8 mouse cellular contexts compared by ENCODE assay signal in the genomic region with DNA sequence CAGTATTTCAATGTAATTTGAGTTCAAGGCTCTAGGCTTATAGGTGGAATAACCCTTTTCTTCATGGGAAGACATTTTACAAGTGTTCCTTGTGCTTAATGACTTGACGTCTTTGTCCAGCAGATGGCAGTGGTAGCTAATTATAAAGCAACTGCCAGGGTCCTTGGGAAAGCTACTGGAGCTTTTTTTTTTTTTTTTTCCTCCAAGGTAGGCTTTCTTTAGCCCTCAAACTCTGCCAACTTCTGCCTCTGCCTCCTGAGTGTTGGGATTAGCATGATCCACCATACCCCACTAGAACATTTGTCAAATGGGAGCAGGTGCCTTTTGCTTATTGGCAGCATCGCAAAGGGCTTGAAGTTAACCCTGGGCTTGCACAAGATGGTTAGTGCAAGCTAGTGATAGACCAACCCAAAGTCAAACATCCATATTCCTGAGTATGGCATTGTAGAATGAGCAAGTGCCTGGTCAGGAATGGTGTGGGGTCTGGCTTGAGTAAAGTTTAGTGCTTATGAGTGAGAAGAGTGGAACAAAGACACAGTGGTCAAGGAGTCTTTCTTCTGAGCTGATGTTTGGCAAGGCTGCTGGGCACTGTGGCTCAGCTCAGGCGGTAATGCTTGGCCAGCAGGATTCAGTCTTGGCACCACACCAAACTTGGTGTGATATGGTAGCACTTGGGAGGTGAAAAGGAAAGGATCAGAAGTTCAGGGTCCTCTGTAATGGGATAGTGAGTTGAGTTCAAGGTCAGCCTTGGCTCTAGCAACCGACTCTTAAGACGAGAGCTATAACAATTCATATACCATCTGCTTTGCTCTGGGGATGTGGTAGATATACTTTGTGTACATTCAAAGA. TPM values are rescaled to one million over a fixed set of nuclear protein-coding genes. Genes with fewer than 3 reads are reported as not detected.
DNase-seq lines count a peak whose midpoint lies in the region; ATAC-seq and TF ChIP-seq lines count a peak whose summit lies in the region.

No protein-coding gene starts in this region.

- DNase-seq in adrenal gland, adult (ENCODE audit: inconsistent age in 2 of 2, low spot score in 1 of 2): peak; percentile 42 to 75
- no peak for DNase-seq in adrenal gland, postnatal 4 days (ENCODE audit: low spot score in 2 of 2)
- peak; percentile 82 for DNase-seq in ES-CJ7 (ENCODE audit: low read depth, low spot score)
- DNase-seq in cerebellum, postnatal 14 days: peak; percentile 60 to 64
- no peak for DNase-seq in heart, postnatal 0 days (ENCODE audit: low spot score)
- peak; percentile 78 for DNase-seq in kidney, postnatal 36 days
- DNase-seq in midbrain, postnatal 0 days (ENCODE audit: low spot score): peak; percentile 92
- no peak for DNase-seq in B cell, adult 2 months

- no peaks in the 10 kb centered on the region for H3K9me3 ChIP-seq in heart, postnatal 0 days (replicated peaks; ENCODE audit: control insufficient read depth, low read length)
- H3K9me3 ChIP-seq in midbrain, postnatal 0 days (ENCODE audit: low read length): no peaks in the 10 kb centered on the region

- no peak overlapping the region for H3K4me2 ChIP-seq in heart, postnatal 0 days (ENCODE audit: low read depth, low read length)
- no peak overlapping the region for H3K4me2 ChIP-seq in midbrain, postnatal 0 days (ENCODE audit: low read depth, low read length, poor library complexity, severe bottlenecking)

- H3K36me3 ChIP-seq in heart, postnatal 0 days (replicated peaks; ENCODE audit: control insufficient read depth, insufficient read depth, low read length): peaks cover 46% of the 10 kb centered on the region
- H3K36me3 ChIP-seq in midbrain, postnatal 0 days (ENCODE audit: insufficient read depth, low read length): peaks cover 10% of the 10 kb centered on the region; the same call in 1 of the 2 replicates

- WGBS in heart, postnatal 0 days: 19% methylated on average over 5 of the region's 5 CpGs
- 23% methylated on average over 5 of the region's 5 CpGs for WGBS in midbrain, postnatal 0 days

- H3K27me3 ChIP-seq in heart, postnatal 0 days (ENCODE audit: control insufficient read depth, insufficient read depth, low read length): no peaks in the 10 kb centered on the region
- no peaks in the 10 kb centered on the region for H3K27me3 ChIP-seq in midbrain, postnatal 0 days (ENCODE audit: insufficient read depth, low read length)

- peaks cover 11% of the 10 kb centered on the region for H3K4me1 ChIP-seq in heart, postnatal 0 days (ENCODE audit: control insufficient read depth, insufficient read depth)
- peaks cover 5% of the 10 kb centered on the region; the same call in 1 of the 2 replicates for H3K4me1 ChIP-seq in midbrain, postnatal 0 days (ENCODE audit: insufficient read depth, low read length)

- ATAC-seq in heart, postnatal 0 days (ENCODE audit: insufficient read depth, low read depth): peak; percentile 28
- peak; percentile 13; the same call in 1 of the 2 replicates for ATAC-seq in midbrain, postnatal 0 days (ENCODE audit: low FRiP score)

- no peak overlapping the region for H3K4me3 ChIP-seq in heart, postnatal 0 days (ENCODE audit: low read depth, low read length)
- no peak overlapping the region for H3K4me3 ChIP-seq in midbrain, postnatal 0 days (ENCODE audit: low read depth, low read length)

- peak overlapping the region; percentile 65 for H3K27ac ChIP-seq in heart, postnatal 0 days (ENCODE audit: low read depth)
- peak overlapping the region; percentile 39; the same call in 1 of the 2 replicates for H3K27ac ChIP-seq in midbrain, postnatal 0 days (ENCODE audit: low read depth, low read length)

- 0 out of 2 replicates have a peak overlapping the region, but pooled peaks have one; percentile 8 for H3K9ac ChIP-seq in heart, postnatal 0 days (replicated peaks; ENCODE audit: low read depth, low read length)
- H3K9ac ChIP-seq in midbrain, postnatal 0 days (replicated peaks; ENCODE audit: low read length, poor library complexity, severe bottlenecking): no peak overlapping the region

- peak; percentile 53 for TF ChIP-seq CTCF in heart, postnatal 0 days (IDR thresholded peaks at IDR 0.05; ENCODE audit: low read depth)
- TF ChIP-seq CTCF in midbrain, postnatal 0 days (IDR thresholded peaks at IDR 0.05): peak; percentile 76

- no peak for TF ChIP-seq EP300 in heart, postnatal 0 days (IDR thresholded peaks at IDR 0.05; ENCODE audit: low read depth)

RNA-seq across cellular contexts. Expression of a gene that starts 5.9 kb away (rescaled TPM):
- 1,000 to 10,000 TPM; 1,260 to 1,409 TPM for total RNA-seq in adrenal gland, postnatal 4 days (2021)
- total RNA-seq in heart, postnatal 0 days (2014; rRNA removed; ENCODE audit: low replicate concordance): 2,627 and 2,715 TPM in 2 replicates
- 1,298 and 1,386 TPM in 2 replicates for polyA plus RNA-seq in heart, postnatal 0 days (2015; fragmentation: Nextera tagmentation; extraction: Ambion mirVana)
- total RNA-seq in midbrain, postnatal 0 days (2014; rRNA removed): 3,665 and 4,346 TPM in 2 replicates
- polyA plus RNA-seq in midbrain, postnatal 0 days (2015; fragmentation: Nextera tagmentation; extraction: Ambion mirVana): 2,467 and 2,499 TPM in 2 replicates

Comparison
In these comparisons a context has a peak if more than half of its experiments do, and no peak if none do; other contexts are left out.
1. DNase-seq: peak in adrenal gland, adult (2 of 2), ES-CJ7 (single experiment), cerebellum, postnatal 14 days (2 of 2), kidney, postnatal 36 days (2 of 2) and midbrain, postnatal 0 days (single experiment); none in adrenal gland, postnatal 4 days (0 of 2), heart, postnatal 0 days (single experiment) and B cell, adult 2 months (0 of 2).